Mouse (Mus musculus) ES-Bruce4 (cell line): ENCODE measurements at regions not wholly inside any gene's neighbourhood (a gene's known extent, or its start where the extent isn't known, plus 50 kb on each side); places are given as distances from the start of the nearest gene placed in this dataset.

ENCODE experiments used
- CTCF ChIP-seq: IDR thresholded peaks from one replicate; pipeline ENCODE4 v1.8.1; 2011; ENCODE audit warnings: low read depth, low read length
- EP300 ChIP-seq: IDR thresholded peaks from 2 replicates; pipeline ENCODE4 v1.6.1; 2011; ENCODE audit warnings: low read depth, low read length; ENCODE audit not compliant: insufficient read depth

- no peak for TF ChIP-seq CTCF
- TF ChIP-seq EP300: no peak
These were observed 113.4 kb downstream of the Gm826 start for GRCm38 (mm10) chr2:160220562-160221021.
